Mouse (Mus musculus): Measurements from ENCODE around the gene Fbxl17.

The Fbxl17 gene

GRCm38 (mm10) chr17:63209151-63209550 is 290.7 kb downstream of the Fbxl17 start:
- no peak for DNase-seq (ENCODE audit: low spot score)

DNA sequence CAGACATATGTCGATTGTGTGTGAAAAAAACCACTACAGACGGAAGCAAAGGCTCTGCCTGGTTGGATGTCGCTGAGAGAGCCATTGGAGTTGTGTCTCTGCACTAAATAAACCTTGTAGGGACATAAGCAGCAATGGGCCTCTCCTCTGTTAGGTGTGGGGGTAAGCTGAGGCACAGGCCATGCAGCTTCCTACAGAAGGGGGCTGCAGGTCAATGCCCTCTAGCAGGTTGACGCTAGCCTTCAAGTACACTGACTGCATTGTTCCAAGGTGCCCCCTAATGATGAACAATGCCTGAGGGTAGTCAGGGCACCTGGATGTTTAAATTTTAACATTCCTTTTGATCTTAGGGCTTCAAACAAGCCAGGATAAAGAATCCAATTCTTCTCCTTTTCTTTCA is 291.5 kb downstream of the Fbxl17 start:
- DNase-seq (ENCODE audit: low spot score), result no peak

DNA sequence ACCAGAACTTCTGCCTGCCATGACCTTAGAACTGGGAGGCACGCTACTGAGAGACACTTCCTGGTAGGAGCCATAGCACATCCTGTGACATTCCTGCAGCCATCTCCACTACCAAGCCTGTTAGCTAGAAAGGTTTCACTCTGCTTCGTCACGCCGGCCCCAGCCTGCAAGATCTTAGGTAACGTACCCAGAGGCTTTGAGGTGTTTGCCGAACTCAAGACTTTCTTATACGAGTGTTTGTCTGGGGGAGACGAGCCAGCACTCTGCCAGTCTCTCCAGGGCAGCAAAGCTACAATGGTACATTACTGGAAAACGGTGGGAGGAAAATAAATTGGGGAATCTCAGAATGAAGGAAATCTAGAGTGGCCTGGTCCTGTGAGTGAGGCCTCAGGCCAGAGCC is 292.1 kb downstream of the Fbxl17 start:
- no peak for DNase-seq (ENCODE audit: low spot score)

DNA sequence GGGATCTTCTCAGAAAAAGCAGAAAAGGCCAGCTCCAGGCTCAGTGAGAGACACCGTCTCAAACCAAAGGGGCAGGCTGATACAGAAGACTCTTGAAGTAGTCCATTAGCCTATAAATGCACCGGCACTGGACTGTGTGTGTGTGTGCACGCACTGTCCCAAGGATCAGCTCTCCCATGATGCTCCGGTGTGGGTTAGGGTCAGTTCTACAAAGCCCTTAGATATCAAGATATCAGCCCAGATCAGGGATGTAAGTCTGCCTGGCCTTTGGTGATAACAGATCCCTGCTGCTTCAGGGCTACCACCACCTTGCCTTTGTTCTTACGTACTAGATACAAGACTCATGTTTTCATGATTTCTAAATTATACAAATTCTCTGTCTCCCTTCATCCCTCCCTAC is 294.5 kb downstream of the Fbxl17 start:
- no peak for DNase-seq (ENCODE audit: low spot score)

- DNase-seq (ENCODE audit: low spot score), result no peak
Measured at GRCm38 (mm10) chr17:63203582-63204190, 296.1 kb downstream of the Fbxl17 start.

DNA sequence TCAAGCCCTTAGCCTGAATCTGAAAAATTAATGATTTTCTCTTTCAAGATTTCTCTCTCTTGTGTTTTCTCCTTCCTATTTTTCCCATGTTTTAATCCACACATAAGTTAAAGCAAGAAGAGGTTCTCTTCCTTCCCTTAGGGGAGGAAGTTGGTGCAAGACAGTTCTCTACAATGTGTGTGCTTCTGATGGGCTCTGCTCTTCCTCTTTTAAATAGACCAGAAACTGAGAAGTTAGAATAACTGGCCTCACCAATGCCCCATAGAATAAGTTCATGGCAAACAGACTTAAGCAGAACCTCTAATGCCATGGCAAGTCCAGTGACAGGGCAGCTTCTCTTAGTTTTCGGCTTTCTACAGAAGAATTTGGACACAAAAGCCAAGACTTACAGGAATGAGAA is 301.1 kb downstream of the Fbxl17 start:
- DNase-seq (ENCODE audit: low spot score), result no peak

GRCm38 (mm10) chr17:63195496-63195895 is 304.3 kb downstream of the Fbxl17 start:
- DNase-seq (ENCODE audit: low spot score), result no peak

DNA sequence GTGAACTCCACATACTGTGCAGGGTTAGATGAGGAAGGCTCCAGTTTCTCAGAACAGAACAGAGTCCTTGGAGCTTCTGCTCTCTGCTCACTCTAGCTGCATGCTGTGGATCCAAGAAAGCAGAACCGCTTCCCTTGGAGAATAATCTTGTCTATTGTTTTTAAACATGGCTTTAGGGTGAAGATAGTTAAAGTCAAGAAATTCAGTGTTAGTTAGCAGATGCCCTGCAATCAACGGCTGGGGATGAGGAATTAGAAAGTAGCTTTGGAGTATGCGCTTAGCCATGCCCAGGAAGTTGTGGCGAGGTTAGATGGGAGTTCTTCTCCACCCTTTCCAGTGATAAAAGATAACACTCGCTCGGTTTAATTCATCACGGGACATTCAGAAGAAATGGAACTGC is 306.6 kb downstream of the Fbxl17 start:
- no peak for DNase-seq (ENCODE audit: low spot score)

DNA sequence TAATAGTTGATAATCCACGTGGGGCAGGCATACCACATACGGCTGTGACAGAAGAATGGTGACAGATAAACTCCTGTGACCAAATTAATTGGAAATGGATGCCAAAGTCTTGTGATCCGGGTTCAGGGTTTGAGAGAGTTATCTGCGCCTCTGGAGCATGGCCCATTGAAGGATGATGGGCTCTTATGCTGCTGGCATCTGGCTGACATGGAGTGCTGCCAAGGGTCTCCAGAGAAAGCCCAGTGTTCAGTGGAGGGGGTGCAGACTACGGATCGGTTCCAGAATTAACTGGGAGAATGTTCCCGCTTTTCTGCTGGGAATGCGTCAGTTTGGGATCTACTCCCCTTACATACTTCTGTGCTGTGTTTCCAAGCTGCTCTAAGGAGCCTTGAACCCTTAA is 308.5 kb downstream of the Fbxl17 start:
- no peak for DNase-seq (ENCODE audit: low spot score)

- DNase-seq (ENCODE audit: low spot score), result no peak
Measured at GRCm38 (mm10) chr17:63189274-63189673, 310.5 kb downstream of the Fbxl17 start.

DNA sequence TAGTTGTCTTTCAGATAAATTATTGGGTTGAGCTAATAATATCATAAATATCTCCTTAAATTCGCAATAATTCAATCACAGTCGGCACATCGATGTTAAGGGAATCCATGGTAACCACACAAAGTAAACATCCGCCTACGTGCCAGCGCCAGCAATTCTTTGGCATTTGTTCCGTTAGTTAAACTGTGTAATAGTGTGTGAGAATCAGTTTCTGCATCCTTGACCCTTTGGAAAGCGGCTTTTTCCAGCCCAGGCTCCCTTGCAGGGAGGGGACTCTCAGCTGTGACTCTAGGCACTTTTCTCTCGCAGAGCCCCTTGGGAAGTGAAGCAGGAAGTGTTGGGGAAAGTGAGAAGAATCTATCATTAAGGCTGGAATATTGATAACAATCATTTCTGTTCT is 314.3 kb downstream of the Fbxl17 start:
- DNase-seq (ENCODE audit: low spot score), result peak; percentile 67

DNA sequence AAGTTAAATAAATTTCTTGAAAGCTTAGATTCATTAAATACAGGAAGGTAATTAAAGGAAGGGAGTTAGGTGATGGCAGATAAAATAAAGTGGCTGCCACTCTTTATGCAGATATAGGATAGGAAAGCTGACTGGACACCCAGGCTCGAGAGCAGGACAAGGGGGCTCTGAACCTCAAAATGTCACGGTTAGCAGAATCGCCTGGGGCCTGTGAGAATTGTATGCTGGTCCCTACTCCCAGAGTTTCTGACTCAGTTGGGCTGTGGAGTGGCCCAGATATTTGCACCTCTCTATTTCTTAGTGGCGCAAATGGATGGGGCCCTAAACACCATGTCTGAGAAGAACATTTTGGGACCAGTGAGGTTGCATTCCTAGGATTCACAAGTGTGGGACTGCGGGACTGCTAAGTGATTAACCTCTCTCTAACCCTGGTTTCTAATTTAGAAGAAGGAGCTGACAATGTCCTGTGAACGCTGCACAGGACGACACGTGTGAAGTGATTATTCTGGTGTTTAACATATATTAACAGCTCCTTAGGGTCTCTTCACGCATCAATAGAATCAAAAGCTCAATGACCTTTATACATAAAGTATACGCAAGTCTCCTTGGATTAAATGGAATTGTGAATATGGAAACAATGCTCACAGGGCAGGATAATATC is 314.8 kb downstream of the Fbxl17 start:
- no peak for DNase-seq (ENCODE audit: low spot score)

DNA sequence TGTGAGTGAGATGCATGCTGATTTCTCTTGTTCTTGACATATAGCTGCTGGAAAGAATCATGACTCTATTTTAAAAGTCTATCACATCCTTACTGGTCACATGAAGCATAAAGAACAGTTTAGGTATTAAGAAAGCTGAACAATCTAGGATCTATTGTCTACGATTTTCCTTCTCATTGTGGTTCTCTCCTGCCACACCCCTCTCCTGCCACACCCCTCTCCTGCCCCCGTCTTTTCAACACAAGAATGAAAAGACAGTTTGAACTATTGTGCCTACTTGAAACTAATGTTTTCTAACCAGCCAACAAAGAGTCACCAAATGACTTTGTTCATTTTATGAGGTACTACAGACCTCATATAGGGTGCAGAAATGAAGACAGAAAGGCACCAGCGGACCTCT is 316.4 kb downstream of the Fbxl17 start:
- DNase-seq (ENCODE audit: low spot score), result no peak

GRCm38 (mm10) chr17:63181661-63182060 is 318.2 kb downstream of the Fbxl17 start:
- DNase-seq (ENCODE audit: low spot score), result no peak

DNA sequence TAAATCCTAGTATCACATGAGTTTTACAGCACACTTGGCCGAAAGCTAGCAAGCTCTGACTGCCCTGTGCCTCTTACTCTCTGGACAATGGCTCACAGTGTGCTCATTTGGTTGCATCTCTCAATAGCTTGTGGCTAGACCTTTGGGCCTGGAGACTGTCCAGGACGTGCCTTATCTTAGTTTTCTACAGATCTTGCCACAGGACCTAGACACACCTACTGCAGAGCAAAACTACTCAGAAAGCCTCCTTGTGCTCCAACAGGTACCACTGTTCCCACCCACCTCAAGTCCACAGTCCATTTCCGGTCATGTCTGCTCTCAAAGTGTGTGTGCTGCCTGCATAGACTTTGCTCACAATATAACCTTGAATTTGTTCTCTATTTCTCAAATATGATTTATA is 319.8 kb downstream of the Fbxl17 start:
- no peak for DNase-seq (ENCODE audit: low spot score)

DNA sequence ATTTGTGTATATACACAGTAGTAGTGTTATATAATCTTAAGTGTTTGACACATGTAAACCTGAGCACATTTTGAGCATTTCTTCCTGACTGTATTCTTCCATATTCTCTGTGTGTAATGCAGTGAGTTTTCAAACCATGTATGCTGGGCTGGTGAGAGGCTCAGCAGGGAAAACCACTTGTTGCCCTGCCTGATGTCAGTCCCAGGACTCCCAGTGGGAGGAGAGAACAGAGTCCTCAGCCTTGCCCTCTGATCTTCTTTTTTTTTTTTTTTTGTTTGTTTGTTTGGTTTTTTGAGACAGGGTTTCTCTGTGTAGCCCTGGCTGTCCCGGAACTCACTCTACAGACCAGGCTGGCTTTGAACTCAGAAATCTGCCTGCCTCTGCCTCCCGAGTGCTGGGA is 321.5 kb downstream of the Fbxl17 start:
- no peak for DNase-seq (ENCODE audit: low spot score)

DNA sequence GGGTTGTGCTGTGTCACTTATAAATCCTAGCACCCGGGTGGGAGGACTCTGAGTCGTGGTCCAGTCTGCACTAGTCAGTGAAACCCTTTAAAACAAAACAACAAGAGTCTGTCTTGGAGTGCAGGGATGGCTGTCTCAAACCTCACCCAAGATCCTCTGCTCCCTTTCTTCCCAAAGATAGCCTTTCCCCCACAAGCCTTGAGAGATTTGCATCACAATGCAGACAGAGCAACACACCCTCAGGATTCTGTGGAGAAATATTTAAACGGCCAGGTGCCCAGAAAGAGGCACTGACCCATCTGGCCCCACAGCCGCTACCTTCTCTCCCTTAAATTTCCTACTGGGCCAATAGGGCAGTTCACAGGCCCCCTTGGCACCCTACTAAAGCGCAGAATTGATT is 323.4 kb downstream of the Fbxl17 start:
- no peak for DNase-seq (ENCODE audit: low spot score)

DNA sequence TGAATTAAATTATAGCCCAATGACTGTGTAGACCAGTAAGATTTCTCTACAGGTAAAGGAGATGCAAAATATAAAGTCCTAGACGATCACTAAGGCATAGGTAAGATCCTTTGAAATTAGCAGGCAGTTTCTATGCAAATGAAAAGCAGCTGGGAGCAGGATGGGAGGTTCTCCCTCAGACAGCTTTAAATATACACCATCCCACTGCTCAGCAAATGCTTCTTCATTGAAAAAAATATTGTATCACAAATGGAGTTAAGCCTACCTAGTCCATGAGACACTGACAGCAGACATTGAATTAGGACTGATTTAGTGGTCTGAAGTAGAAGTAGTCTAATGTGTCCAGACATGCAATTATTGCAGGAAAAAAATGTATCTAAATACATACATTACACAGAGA is 327.1 kb downstream of the Fbxl17 start:
- no peak for DNase-seq (ENCODE audit: low spot score)

DNA sequence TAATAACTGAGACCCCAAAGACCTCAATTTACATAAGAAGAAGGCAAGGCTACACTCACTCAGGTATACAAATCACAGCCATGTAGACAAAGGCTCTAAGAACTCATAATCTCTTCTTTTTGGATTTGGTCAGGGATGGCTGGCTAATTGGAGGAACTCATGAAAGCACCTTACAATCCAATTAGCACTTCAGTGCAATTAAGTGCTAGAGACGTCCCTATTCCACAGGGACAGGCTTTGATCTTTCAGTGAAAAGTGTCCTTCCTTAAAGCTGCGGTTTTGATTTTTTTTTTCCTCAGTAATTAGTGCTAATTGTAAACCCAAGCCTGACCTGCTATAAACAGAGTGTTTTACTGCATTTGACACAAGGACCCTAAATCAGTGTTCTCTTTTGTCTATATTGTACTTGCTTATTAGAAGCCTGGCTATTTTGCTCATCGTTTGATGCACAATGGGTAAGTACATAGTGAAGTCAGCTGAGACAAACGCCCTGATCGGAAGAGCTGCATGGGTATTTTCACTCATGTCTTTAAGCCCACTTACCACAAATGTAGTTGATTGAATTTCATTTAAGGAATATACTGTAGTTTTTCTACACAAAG is 327.8 kb downstream of the Fbxl17 start:
- DNase-seq (ENCODE audit: low spot score), result no peak

DNA sequence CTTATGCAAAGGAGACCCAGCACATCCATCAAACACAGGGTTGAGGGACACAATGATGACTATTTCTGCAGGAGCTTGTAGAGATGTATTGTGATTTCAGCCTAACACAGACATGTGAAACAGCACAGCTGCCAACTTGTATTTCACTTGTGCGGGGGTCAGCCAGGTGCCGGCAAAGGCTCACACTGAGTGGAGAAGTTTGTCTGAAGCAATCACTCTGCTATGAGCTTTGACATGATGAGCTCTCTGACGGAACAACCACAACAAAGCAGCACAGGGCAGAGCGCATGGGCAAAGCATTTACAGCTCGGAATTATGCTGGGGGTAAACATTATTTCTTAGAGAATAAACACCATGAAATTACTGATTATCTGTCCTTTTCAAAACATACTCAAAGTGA is 328.6 kb downstream of the Fbxl17 start:
- DNase-seq (ENCODE audit: low spot score), result no peak

- DNase-seq (ENCODE audit: low spot score), result no peak
Measured at GRCm38 (mm10) chr17:63168019-63168788, 331.6 kb downstream of the Fbxl17 start.

- DNase-seq (ENCODE audit: low spot score), result no peak
Measured at GRCm38 (mm10) chr17:63167248-63167647, 332.6 kb downstream of the Fbxl17 start.

DNA sequence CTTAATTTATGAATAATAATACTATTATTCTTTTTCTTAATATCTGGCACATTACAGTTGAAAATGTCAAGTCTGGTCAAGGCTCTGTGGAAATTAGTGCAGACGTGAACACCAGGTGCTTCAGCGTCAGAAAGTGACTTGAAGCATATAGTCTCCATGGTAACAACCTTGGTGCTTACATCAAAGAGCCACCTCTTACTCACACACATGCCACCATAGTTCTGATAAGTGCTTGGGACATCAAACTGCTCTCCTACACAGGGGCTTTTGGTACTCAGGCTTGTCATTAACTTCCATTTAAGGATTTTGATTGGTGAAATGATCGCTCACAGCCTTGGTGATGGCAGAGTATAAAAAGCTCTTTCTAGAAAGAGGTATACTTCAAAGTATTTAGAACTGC is 333.1 kb downstream of the Fbxl17 start:
- DNase-seq (ENCODE audit: low spot score), result no peak
